Mouse (Mus musculus): ENCODE data around the gene Park7. TPM values are rescaled to one million over a fixed set of nuclear protein-coding genes. Genes with fewer than 3 reads are reported as not detected.

The Park7 gene
- total RNA-seq, 4 experiments from 2014 or later = 239 to 338 (median 269) TPM

Other genes starting within 250 kb of the Park7 start
- 10 to 100 TPM; 17.9 to 44.0 (median 29.8) TPM for gene Errfi1, start 60.5 kb downstream of the Park7 start, total RNA-seq (2022)
- gene Tnfrsf9, start 125 bp upstream of the Park7 start, total RNA-seq (2022) = under 1 TPM in 3 of 4 experiments, not detected in 1; 0.27 to 0.43 (median 0.28) TPM
- gene Uts2, start 82.7 kb upstream of the Park7 start, total RNA-seq (2022) = not detected
- 10 to 100 TPM; 20.3 to 52.9 (median 30.9) TPM for gene Per3, start 130.2 kb upstream of the Park7 start, total RNA-seq (2022)
- 10 to 100 TPM; 57.3 to 70.2 (median 63.4) TPM for gene Vamp3, start 143.5 kb upstream of the Park7 start, total RNA-seq (2022)
- not detected for gene Gm13090, start 175.1 kb upstream of the Park7 start, total RNA-seq (2022)